Mouse (Mus musculus): ENCODE measurements around the gene Nmrk2. TPM values are rescaled to one million over a fixed set of nuclear protein-coding genes. Genes with fewer than 3 reads are reported as not detected.

The Nmrk2 gene
- total RNA-seq (2021) = under 1 TPM in 1 of 2 experiments, not detected in 1; 0.42 TPM
- long read RNA-seq, experiment 1, partial matches to known transcripts = 0 of 1 reads
- long read RNA-seq, experiment 1, other reads (novel, unspliced or antisense) = 1 of 1 reads
- long read RNA-seq, experiment 2 = 0 reads

GRCm38 (mm10) chr10:81201807-81202758 is at the start of gene Nmrk2:
TSS of gene Nmrk2 (minus strand) at chr10:81202051.
- TF ChIP-seq CTCF (IDR thresholded peaks at IDR 0.05) = no peak
- no peak within 1 kb of the TSS for H3K4me3 ChIP-seq
- H3K27ac ChIP-seq = no peak within 1 kb of the TSS
- no peak for DNase-seq (ENCODE audit: extremely low spot score in 1 of 2, low spot score in 2 of 2)
- intact Hi-C loops (cut with DNase I) = no loop called here

- DNase-seq (ENCODE audit: extremely low spot score in 1 of 2, low spot score in 2 of 2) = no peak
- intact Hi-C loops (cut with DNase I) = no loop called here
- no peak for TF ChIP-seq CTCF (IDR thresholded peaks at IDR 0.05)
Observed at GRCm38 (mm10) chr10:81249442-81249841, 47.6 kb upstream of the Nmrk2 start.

GRCm38 (mm10) chr10:81247804-81248203 is 46.0 kb upstream of the Nmrk2 start:
- intact Hi-C loops (cut with DNase I) = no loop called here
- H3K27ac ChIP-seq = no peak overlapping the region
- no peak for DNase-seq (ENCODE audit: extremely low spot score in 1 of 2, low spot score in 2 of 2)
- TF ChIP-seq CTCF (IDR thresholded peaks at IDR 0.05) = no peak
- H3K4me3 ChIP-seq = no peak overlapping the region

More at GRCm38 (mm10) chr10:81249442-81249841, 47.6 kb upstream of the Nmrk2 start:
- Histone ChIP-seq H3K4me3 (no peak overlapping the region), H3K27ac (no peak overlapping the region)

GRCm38 (mm10) chr10:81245166-81245565 is 43.3 kb upstream of the Nmrk2 start:
- Histone ChIP-seq H3K4me3 (no peak overlapping the region), H3K27ac (peak overlapping the region; percentile 65; the same call in 1 of the 2 replicates)
- intact Hi-C loops (cut with DNase I) = no loop called here
- TF ChIP-seq CTCF (IDR thresholded peaks at IDR 0.05) = no peak
- DNase-seq (ENCODE audit: extremely low spot score in 1 of 2, low spot score in 2 of 2) = no peak

- peak in 1 of 2 experiments; percentile 88 for DNase-seq (ENCODE audit: extremely low spot score in 1 of 2, low spot score in 2 of 2)
- TF ChIP-seq CTCF (IDR thresholded peaks at IDR 0.05) = peak; percentile 98
- intact Hi-C loops (cut with DNase I) = no loop called here
- Histone ChIP-seq H3K27ac (peak overlapping the region; percentile 65; the same call in 1 of the 2 replicates), H3K4me3 (no peak overlapping the region)
Observed at GRCm38 (mm10) chr10:81244595-81244994, 42.7 kb upstream of the Nmrk2 start.

- intact Hi-C loops (cut with DNase I) = no loop called here
- no peak for TF ChIP-seq CTCF (IDR thresholded peaks at IDR 0.05)
- H3K4me3 ChIP-seq = no peak overlapping the region
- no peak overlapping the region for H3K27ac ChIP-seq
- no peak for DNase-seq (ENCODE audit: extremely low spot score in 1 of 2, low spot score in 2 of 2)
Observed at GRCm38 (mm10) chr10:81244146-81244545, 42.3 kb upstream of the Nmrk2 start.

GRCm38 (mm10) chr10:81242021-81242420 is 40.2 kb upstream of the Nmrk2 start:
- intact Hi-C loops (cut with DNase I) = no loop called here

GRCm38 (mm10) chr10:81240876-81241275 is 39.0 kb upstream of the Nmrk2 start:
- intact Hi-C loops (cut with DNase I) = no loop called here
- peak; percentile 76 for TF ChIP-seq CTCF (IDR thresholded peaks at IDR 0.05)
- DNase-seq (ENCODE audit: extremely low spot score in 1 of 2, low spot score in 2 of 2) = peak in 1 of 2 experiments; percentile 75
- no peak overlapping the region for H3K4me3 ChIP-seq
- H3K27ac ChIP-seq = no peak overlapping the region

More at GRCm38 (mm10) chr10:81242021-81242420, 40.2 kb upstream of the Nmrk2 start:
- H3K4me3 ChIP-seq = no peak overlapping the region
- DNase-seq (ENCODE audit: extremely low spot score in 1 of 2, low spot score in 2 of 2) = no peak
- no peak for TF ChIP-seq CTCF (IDR thresholded peaks at IDR 0.05)
- H3K27ac ChIP-seq = no peak overlapping the region

GRCm38 (mm10) chr10:81238618-81239017 is 36.8 kb upstream of the Nmrk2 start:
- TF ChIP-seq CTCF (IDR thresholded peaks at IDR 0.05) = no peak
- DNase-seq (ENCODE audit: extremely low spot score in 1 of 2, low spot score in 2 of 2) = no peak
- intact Hi-C loops (cut with DNase I) = no loop called here
- Histone ChIP-seq H3K27ac (no peak overlapping the region), H3K4me3 (no peak overlapping the region)

- DNase-seq (ENCODE audit: extremely low spot score in 1 of 2, low spot score in 2 of 2) = no peak
- intact Hi-C loops (cut with DNase I) = no loop called here
- Histone ChIP-seq H3K4me3 (no peak overlapping the region), H3K27ac (no peak overlapping the region)
- TF ChIP-seq CTCF (IDR thresholded peaks at IDR 0.05) = no peak
Observed at GRCm38 (mm10) chr10:81236471-81237268, 34.8 kb upstream of the Nmrk2 start.

- no peak for TF ChIP-seq CTCF (IDR thresholded peaks at IDR 0.05)
- Histone ChIP-seq H3K27ac (no peak overlapping the region), H3K4me3 (no peak overlapping the region; the same call in 1 of the 2 replicates)
- intact Hi-C loops (cut with DNase I) = no loop called here
- no peak for DNase-seq (ENCODE audit: extremely low spot score in 1 of 2, low spot score in 2 of 2)
Observed at GRCm38 (mm10) chr10:81234206-81234605, 32.4 kb upstream of the Nmrk2 start.

GRCm38 (mm10) chr10:81233226-81233585 is 31.4 kb upstream of the Nmrk2 start:
- Histone ChIP-seq H3K4me3 (peak overlapping the region; percentile 75), H3K27ac (peak overlapping the region; percentile 82)
- no peak for TF ChIP-seq CTCF (IDR thresholded peaks at IDR 0.05)
- no peak for DNase-seq (ENCODE audit: extremely low spot score in 1 of 2, low spot score in 2 of 2)
- intact Hi-C loops (cut with DNase I) = no loop called here

Data from left cerebral cortex, adult 2 months (tissue).